ENCODE assay signal across 8 mouse cellular contexts in genomic region chr13:108044222-108044941, GRCm38 (mm10). TPM values are rescaled to one million over a fixed set of nuclear protein-coding genes. Genes with fewer than 3 reads are reported as not detected.
DNase-seq lines count a peak whose midpoint lies in the region; ATAC-seq and TF ChIP-seq lines count a peak whose summit lies in the region.

Smim15 (plus strand) TSS chr13:108044446.

- peak; percentile 95 for DNase-seq in MEL (ENCODE audit: low read depth, low spot score)
- DNase-seq in cerebellum, adult 18-20 months = peak; percentile 90
- peak; percentile 82 for DNase-seq in heart, postnatal 25 days (ENCODE audit: low spot score)
- peak; percentile 80 to 90 for DNase-seq in layer of hippocampus, adult 18-20 months (ENCODE audit: low spot score in 2 of 2)
- peak; percentile 90 to 93 for DNase-seq in lung, adult 18-20 months
- DNase-seq in testis, postnatal 10 days (ENCODE audit: low spot score) = peak; percentile 91

- H3K4me3 ChIP-seq in MEL (ENCODE audit: control insufficient read depth in 1 of 2, insufficient read depth in 1 of 2, low read depth in 2 of 2, low read length in 2 of 2) = peak within 1 kb of the TSS; percentile 87 to 97
- H3K4me3 ChIP-seq in forebrain, embryonic 16.5 days (replicated peaks; ENCODE audit: low read length) = peak within 1 kb of the TSS; percentile 98
- H3K4me3 ChIP-seq in neural tube, embryonic 14.5 days (ENCODE audit: low read depth, low read length) = peak within 1 kb of the TSS; percentile 94

- TF ChIP-seq RAD21 in MEL (IDR thresholded peaks at IDR 0.05; ENCODE audit: low read depth, low read length) = no peak

- no peaks in the 10 kb centered on the region for H3K9me3 ChIP-seq in MEL (replicated peaks; ENCODE audit: insufficient read depth, low read length)
- H3K9me3 ChIP-seq in forebrain, embryonic 16.5 days (ENCODE audit: control insufficient read depth, low read length) = no peaks in the 10 kb centered on the region
- no peaks in the 10 kb centered on the region for H3K9me3 ChIP-seq in neural tube, embryonic 14.5 days (ENCODE audit: control insufficient read depth, low read length)

- H3K27me3 ChIP-seq in MEL (ENCODE audit: control insufficient read depth in 1 of 2, insufficient read depth in 2 of 2, low read length in 2 of 2) = no peaks in the 10 kb centered on the region
- no peaks in the 10 kb centered on the region for H3K27me3 ChIP-seq in forebrain, embryonic 16.5 days (replicated peaks; ENCODE audit: control insufficient read depth, insufficient read depth, low read length)
- H3K27me3 ChIP-seq in neural tube, embryonic 14.5 days (ENCODE audit: control insufficient read depth, insufficient read depth, low read length) = no peaks in the 10 kb centered on the region

- peaks cover 24% of the 10 kb centered on the region for H3K79me2 ChIP-seq in MEL (ENCODE audit: control insufficient read depth, insufficient read depth, low read length, poor library complexity)

- intact Hi-C loops in heart, postnatal 25 days (cut with DNase I) = loop anchor here (1.0 to 10.0 kb wide), 7 partner anchors 152 to 1100 kb away; partner anchors contain the start of genes Depdc1b and Dimt1

- peaks cover 25 to 44% of the 10 kb centered on the region in 2 experiments for H3K4me1 ChIP-seq in MEL (ENCODE audit: control insufficient read depth in 1 of 2, insufficient read depth in 2 of 2, low read length in 2 of 2)
- peaks cover 30% of the 10 kb centered on the region for H3K4me1 ChIP-seq in forebrain, embryonic 16.5 days (replicated peaks; ENCODE audit: control insufficient read depth, insufficient read depth, low read length)
- peaks cover 11% of the 10 kb centered on the region for H3K4me1 ChIP-seq in neural tube, embryonic 14.5 days (ENCODE audit: control insufficient read depth, insufficient read depth, low read length)

- peak in 1 of 2 experiments; percentile 34; a peak in 2 of 4 replicates for TF ChIP-seq EP300 in MEL (IDR thresholded peaks at IDR 0.05; ENCODE audit: low read depth in 1 of 2, low read length in 2 of 2)

- under 1% methylated on average over 67 of the region's 71 CpGs for WGBS in forebrain, embryonic 16.5 days
- WGBS in neural tube, embryonic 14.5 days = under 1% methylated on average over 61 of the region's 71 CpGs

- H3K4me2 ChIP-seq in forebrain, embryonic 16.5 days (ENCODE audit: low read length) = peak within 1 kb of the TSS; percentile 88
- H3K4me2 ChIP-seq in neural tube, embryonic 14.5 days (ENCODE audit: low read depth, low read length) = peak within 1 kb of the TSS; percentile 66

- TF ChIP-seq CTCF in MEL (IDR thresholded peaks at IDR 0.05 in 2 of 3, conservative IDR thresholded peaks at IDR 0.05 in 1 of 3; ENCODE audit: control insufficient read depth in 1 of 3, insufficient read depth in 1 of 3, low read depth in 2 of 3, low read length in 3 of 3, poor library complexity in 1 of 3, severe bottlenecking in 1 of 3) = 0 out of 6 replicates have a peak, but pooled peaks of 1 of the 3 experiments have one; percentile 0

- peak; percentile 97 for ATAC-seq in forebrain, embryonic 16.5 days
- peak; percentile 98 for ATAC-seq in neural tube, embryonic 14.5 days (ENCODE audit: low read depth)

- peak; percentile 90 to 92 for TF ChIP-seq POLR2A in MEL (IDR thresholded peaks at IDR 0.05; ENCODE audit: control insufficient read depth in 1 of 2, insufficient read depth in 1 of 2, low read depth in 1 of 2, low read length in 2 of 2, poor library complexity in 1 of 2)

- peak within 1 kb of the TSS; percentile 69 for H3K27ac ChIP-seq in MEL (ENCODE audit: control insufficient read depth, low read depth, low read length)
- peak within 1 kb of the TSS; percentile 92 for H3K27ac ChIP-seq in forebrain, embryonic 16.5 days (ENCODE audit: low read length)
- peak within 1 kb of the TSS; percentile 69 for H3K27ac ChIP-seq in neural tube, embryonic 14.5 days (ENCODE audit: low read depth, low read length)

- H3K36me3 ChIP-seq in MEL (ENCODE audit: control insufficient read depth in 1 of 2, insufficient read depth in 2 of 2, low read length in 2 of 2) = peaks cover 5 to 62% of the 10 kb centered on the region in 2 experiments; a peak in 3 of 4 replicates
- H3K36me3 ChIP-seq in forebrain, embryonic 16.5 days (ENCODE audit: control insufficient read depth, insufficient read depth) = no peaks in the 10 kb centered on the region
- peaks cover 4% of the 10 kb centered on the region; the same call in 1 of the 2 replicates for H3K36me3 ChIP-seq in neural tube, embryonic 14.5 days (ENCODE audit: control insufficient read depth, insufficient read depth, low read length)

- H3K9ac ChIP-seq in MEL (ENCODE audit: control insufficient read depth, low read depth, low read length, poor library complexity, severe bottlenecking) = peak within 1 kb of the TSS; percentile 94
- peak within 1 kb of the TSS; percentile 98 for H3K9ac ChIP-seq in forebrain, embryonic 16.5 days (replicated peaks; ENCODE audit: low read depth, low read length)
- H3K9ac ChIP-seq in neural tube, embryonic 14.5 days (replicated peaks; ENCODE audit: low read depth, low read length) = peak within 1 kb of the TSS; percentile 63

TF ChIP-seq in MEL, 35 proteins besides CTCF, POLR2A, EP300 and RAD21:
- TF ChIP-seq ZC3H11A (IDR thresholded peaks at IDR 0.05; ENCODE audit: low read depth, low read length) = no peak
- TF ChIP-seq MAX (IDR thresholded peaks at IDR 0.05; ENCODE audit: low read length) = no peak
- no peak for TF ChIP-seq BHLHE40 (IDR thresholded peaks at IDR 0.05; ENCODE audit: borderline replicate concordance, low read depth, low read length)
- no peak for TF ChIP-seq ZKSCAN1 (IDR thresholded peaks at IDR 0.05; ENCODE audit: low read depth, low read length)
- TF ChIP-seq POLR2AphosphoS5 (IDR thresholded peaks at IDR 0.05; ENCODE audit: borderline replicate concordance, low read depth, low read length) = no peak
- TF ChIP-seq MEF2A (IDR thresholded peaks at IDR 0.05; ENCODE audit: extremely low read depth, insufficient replicate concordance, low read depth, low read length, poor library complexity, severe bottlenecking) = no peak
- no peak for TF ChIP-seq USF1 (IDR thresholded peaks at IDR 0.05; ENCODE audit: low read depth, low read length)
- TF ChIP-seq TAL1 (IDR thresholded peaks at IDR 0.05; ENCODE audit: low read length) = no peak
- peak; percentile 81 for TF ChIP-seq ZMIZ1 (IDR thresholded peaks at IDR 0.05; ENCODE audit: low read depth, low read length)
- TF ChIP-seq CHD2 (IDR thresholded peaks at IDR 0.05; ENCODE audit: low read length) = no peak
- no peak for TF ChIP-seq UBTF (IDR thresholded peaks at IDR 0.05; ENCODE audit: borderline replicate concordance, insufficient read depth, low read depth, low read length)
- TF ChIP-seq SIN3A (IDR thresholded peaks at IDR 0.05; ENCODE audit: low read length) = peak; percentile 76; the same call in 1 of the 2 replicates
- TF ChIP-seq MAZ (IDR thresholded peaks at IDR 0.05; ENCODE audit: low read depth, low read length) = peak; percentile 99
- TF ChIP-seq TBP (IDR thresholded peaks at IDR 0.05; ENCODE audit: low read depth, low read length) = no peak
- no peak for TF ChIP-seq USF2 (IDR thresholded peaks at IDR 0.05; ENCODE audit: borderline replicate concordance in 1 of 2, insufficient read depth in 1 of 2, low read depth in 1 of 2, low read length in 2 of 2)
- 0 out of 2 replicates have a peak, but pooled peaks have one; percentile 18 for TF ChIP-seq ZNF384 (IDR thresholded peaks at IDR 0.05; ENCODE audit: low read depth, low read length)
- TF ChIP-seq CHD1 (IDR thresholded peaks at IDR 0.05; ENCODE audit: low read depth, low read length) = peak; percentile 55; the same call in 1 of the 2 replicates
- peak; percentile 91 for TF ChIP-seq NELFE (IDR thresholded peaks at IDR 0.05; ENCODE audit: low read depth, low read length)
- TF ChIP-seq ETS1 (IDR thresholded peaks at IDR 0.05; ENCODE audit: low read depth, low read length) = peak; percentile 27
- TF ChIP-seq MYB (IDR thresholded peaks at IDR 0.05; ENCODE audit: low read depth, low read length) = no peak
- peak; percentile 84 for TF ChIP-seq HCFC1 (IDR thresholded peaks at IDR 0.05; ENCODE audit: low read depth, low read length)
- peak; percentile 15 for TF ChIP-seq MYC (IDR thresholded peaks at IDR 0.05; ENCODE audit: low read depth, low read length)
- peak; percentile 62 for TF ChIP-seq TCF12 (IDR thresholded peaks at IDR 0.05; ENCODE audit: low read depth, low read length)
- peak; percentile 5; the same call in 1 of the 2 replicates for TF ChIP-seq GABPA (IDR thresholded peaks at IDR 0.05; ENCODE audit: low read depth, low read length)
- TF ChIP-seq GATA1 (IDR thresholded peaks at IDR 0.05; ENCODE audit: low read depth, low read length) = no peak
- 0 out of 2 replicates have a peak, but pooled peaks have one; percentile 2 for TF ChIP-seq RCOR1 (IDR thresholded peaks at IDR 0.05; ENCODE audit: low read depth, low read length)
- TF ChIP-seq SMC3 (IDR thresholded peaks at IDR 0.05; ENCODE audit: low read depth, low read length) = no peak
- no peak; the same call in 1 of the 2 replicates for TF ChIP-seq KAT2A (conservative IDR thresholded peaks at IDR 0.05; ENCODE audit: low read depth, low read length)
- TF ChIP-seq POLR2AphosphoS2 (IDR thresholded peaks at IDR 0.05; ENCODE audit: low read length) = peak; percentile 93
- TF ChIP-seq ELF1 (IDR thresholded peaks at IDR 0.05; ENCODE audit: low read depth, low read length) = peak; percentile 97
- no peak for TF ChIP-seq MAFK (IDR thresholded peaks at IDR 0.05; ENCODE audit: borderline replicate concordance, low read depth, low read length)
- TF ChIP-seq NRF1 (IDR thresholded peaks at IDR 0.05; ENCODE audit: insufficient read depth, low read depth, low read length, poor library complexity, severe bottlenecking) = no peak
- TF ChIP-seq JUND (IDR thresholded peaks at IDR 0.05; ENCODE audit: low read depth, low read length) = no peak
- TF ChIP-seq E2F4 (IDR thresholded peaks at IDR 0.05; ENCODE audit: borderline replicate concordance, low read depth, low read length) = 0 out of 2 replicates have a peak, but pooled peaks have one; percentile 15
- TF ChIP-seq MXI1 (IDR thresholded peaks at IDR 0.05; ENCODE audit: low read depth, low read length) = peak; percentile 55

RNA-seq across cellular contexts. Expression of gene Smim15, which starts in this region (rescaled TPM):
- total RNA-seq in MEL (2012; rRNA removed) = 69.6 and 73.4 TPM in 2 replicates
- 100 to 1,000 TPM in 1 of 2 experiments, not detected in 1; 122 TPM for polyA plus RNA-seq in MEL (2012; ENCODE audit: insufficient read depth in 1 of 2, insufficient read length in 2 of 2, low read depth in 1 of 2, low replicate concordance in 2 of 2, missing spikeins in 1 of 2)
- polyA plus RNA-seq in forebrain, embryonic 16.5 days (2015; fragmentation: Nextera tagmentation; extraction: Ambion mirVana) = 46.7 and 55.1 TPM in 2 replicates
- 10 to 100 TPM; 22.9 to 24.8 TPM for total RNA-seq in heart, postnatal 25 days (2021)
- total RNA-seq in layer of hippocampus, adult 18-20 months (2021) = 10 to 100 TPM; 58.2 to 59.3 TPM
- polyA plus RNA-seq in neural tube, embryonic 14.5 days (2014; fragmentation: Nextera tagmentation; extraction: Ambion mirVana) = 34.2 and 35.7 TPM in 2 replicates

Comparison
In these comparisons a context has a peak if more than half of its experiments do, and no peak if none do; other contexts are left out.
1. Peak in every context shown above with its lines: DNase-seq, ATAC-seq, H3K4me3 ChIP-seq and H3K27ac ChIP-seq.